Mouse (Mus musculus): ENCODE results near the gene Nudt9. TPM values are rescaled to one million over a fixed set of nuclear protein-coding genes. Genes with fewer than 3 reads are reported as not detected.

Nudt9 gene
- total and polyA plus RNA-seq, 3 experiments: 61.9 to 116 (median 66.7) TPM

- no peak for ATAC-seq (ENCODE audit: extremely low read depth, insufficient number of reproducible peaks, low FRiP score, poor library complexity, severe bottlenecking)
- TF ChIP-seq GATA2 (IDR thresholded peaks at IDR 0.05; ENCODE audit: borderline replicate concordance, low read depth, low read length): no peak
- Histone ChIP-seq H3K9me3 (replicated peaks) (peaks cover 5% of the 10 kb centered on the region; the same call in 1 of the 2 replicates), H3K4me3 (ENCODE audit: low read depth, low read length) (no peak overlapping the region), H3K36me3 (replicated peaks) (no peaks in the 10 kb centered on the region), H3K27me3 (ENCODE audit: insufficient read depth, low read length) (no peaks in the 10 kb centered on the region), H3K4me1 (ENCODE audit: insufficient read depth, low read depth, low read length) (no peaks in the 10 kb centered on the region)
- no peak for DNase-seq (ENCODE audit: low spot score)
Measured at GRCm38 (mm10) chr5:104101678-104102531, 55.8 kb downstream of the Nudt9 start.

- DNase-seq (ENCODE audit: low spot score): no peak
- no peak overlapping the region for H3K4me3 ChIP-seq (ENCODE audit: low read depth, low read length)
- TF ChIP-seq GATA2 (IDR thresholded peaks at IDR 0.05; ENCODE audit: borderline replicate concordance, low read depth, low read length) (no peak), TAL1 (conservative IDR thresholded peaks at IDR 0.05; ENCODE audit: low read depth, low read length) (no peak), GATA1 (IDR thresholded peaks at IDR 0.05; ENCODE audit: borderline replicate concordance, low read length) (no peak), POLR2AphosphoS5 (IDR thresholded peaks at IDR 0.05; ENCODE audit: insufficient replicate concordance, low read depth, low read length) (no peak), CTCF (IDR thresholded peaks at IDR 0.05; ENCODE audit: low read depth, low read length) (no peak)
- H3K4me1 ChIP-seq (ENCODE audit: insufficient read depth, low read depth, low read length): no peaks in the 10 kb centered on the region
- no peaks in the 10 kb centered on the region for H3K36me3 ChIP-seq (replicated peaks)
- peaks cover 5% of the 10 kb centered on the region; the same call in 1 of the 2 replicates for H3K9me3 ChIP-seq (replicated peaks)
- ATAC-seq (ENCODE audit: extremely low read depth, insufficient number of reproducible peaks, low FRiP score, poor library complexity, severe bottlenecking): no peak
- H3K27me3 ChIP-seq (ENCODE audit: insufficient read depth, low read length): no peaks in the 10 kb centered on the region
Measured at GRCm38 (mm10) chr5:104103171-104103570, 57.1 kb downstream of the Nudt9 start.

GRCm38 (mm10) chr5:104104111-104104510 lies 58.0 kb downstream of the Nudt9 start:
- H3K36me3 ChIP-seq (replicated peaks): no peaks in the 10 kb centered on the region
- peaks cover 5% of the 10 kb centered on the region; the same call in 1 of the 2 replicates for H3K9me3 ChIP-seq (replicated peaks)
- H3K27me3 ChIP-seq (ENCODE audit: insufficient read depth, low read length): no peaks in the 10 kb centered on the region
- no peaks in the 10 kb centered on the region for H3K4me1 ChIP-seq (ENCODE audit: insufficient read depth, low read depth, low read length)
- DNase-seq (ENCODE audit: low spot score): no peak
- ATAC-seq (ENCODE audit: extremely low read depth, insufficient number of reproducible peaks, low FRiP score, poor library complexity, severe bottlenecking): no peak
- H3K4me3 ChIP-seq (ENCODE audit: low read depth, low read length): no peak overlapping the region
- TF ChIP-seq POLR2AphosphoS5 (IDR thresholded peaks at IDR 0.05; ENCODE audit: insufficient replicate concordance, low read depth, low read length) (no peak), GATA1 (IDR thresholded peaks at IDR 0.05; ENCODE audit: borderline replicate concordance, low read length) (no peak), GATA2 (IDR thresholded peaks at IDR 0.05; ENCODE audit: borderline replicate concordance, low read depth, low read length) (no peak), CTCF (IDR thresholded peaks at IDR 0.05; ENCODE audit: low read depth, low read length) (no peak)

- DNase-seq (ENCODE audit: low spot score) (no peak), ATAC-seq (ENCODE audit: extremely low read depth, insufficient number of reproducible peaks, low FRiP score, poor library complexity, severe bottlenecking) (no peak)
- Histone ChIP-seq H3K9me3 (replicated peaks) (no peaks in the 10 kb centered on the region), H3K4me1 (ENCODE audit: insufficient read depth, low read depth, low read length) (no peaks in the 10 kb centered on the region), H3K27me3 (ENCODE audit: insufficient read depth, low read length) (no peaks in the 10 kb centered on the region), H3K36me3 (replicated peaks) (no peaks in the 10 kb centered on the region), H3K4me3 (ENCODE audit: low read depth, low read length) (no peak overlapping the region)
- TF ChIP-seq TAL1 (conservative IDR thresholded peaks at IDR 0.05; ENCODE audit: low read depth, low read length): no peak
- TF ChIP-seq POLR2AphosphoS5 (IDR thresholded peaks at IDR 0.05; ENCODE audit: insufficient replicate concordance, low read depth, low read length): no peak
- no peak for TF ChIP-seq GATA2 (IDR thresholded peaks at IDR 0.05; ENCODE audit: borderline replicate concordance, low read depth, low read length)
- TF ChIP-seq GATA1 (IDR thresholded peaks at IDR 0.05; ENCODE audit: borderline replicate concordance, low read length): no peak
- TF ChIP-seq CTCF (IDR thresholded peaks at IDR 0.05; ENCODE audit: low read depth, low read length): no peak
Measured at GRCm38 (mm10) chr5:104108127-104108875, 62.2 kb downstream of the Nudt9 start.

- no peak for DNase-seq (ENCODE audit: low spot score)
- TF ChIP-seq GATA2 (IDR thresholded peaks at IDR 0.05; ENCODE audit: borderline replicate concordance, low read depth, low read length): no peak
- TF ChIP-seq POLR2AphosphoS5 (IDR thresholded peaks at IDR 0.05; ENCODE audit: insufficient replicate concordance, low read depth, low read length): no peak
- no peak for TF ChIP-seq GATA1 (IDR thresholded peaks at IDR 0.05; ENCODE audit: borderline replicate concordance, low read length)
- no peak for TF ChIP-seq CTCF (IDR thresholded peaks at IDR 0.05; ENCODE audit: low read depth, low read length)
- TF ChIP-seq TAL1 (conservative IDR thresholded peaks at IDR 0.05; ENCODE audit: low read depth, low read length): no peak
- no peak for ATAC-seq (ENCODE audit: extremely low read depth, insufficient number of reproducible peaks, low FRiP score, poor library complexity, severe bottlenecking)
- H3K27me3 ChIP-seq (ENCODE audit: insufficient read depth, low read length): no peaks in the 10 kb centered on the region
- no peaks in the 10 kb centered on the region for H3K36me3 ChIP-seq (replicated peaks)
- H3K4me3 ChIP-seq (ENCODE audit: low read depth, low read length): no peak overlapping the region
- H3K4me1 ChIP-seq (ENCODE audit: insufficient read depth, low read depth, low read length): no peaks in the 10 kb centered on the region
- H3K9me3 ChIP-seq (replicated peaks): peaks cover 4% of the 10 kb centered on the region; the same call in 1 of the 2 replicates
Measured at GRCm38 (mm10) chr5:104108879-104109369, 62.8 kb downstream of the Nudt9 start.

GRCm38 (mm10) chr5:104109516-104109915 lies 63.4 kb downstream of the Nudt9 start:
- Histone ChIP-seq H3K4me1 (ENCODE audit: insufficient read depth, low read depth, low read length) (no peaks in the 10 kb centered on the region), H3K27me3 (ENCODE audit: insufficient read depth, low read length) (no peaks in the 10 kb centered on the region), H3K9me3 (replicated peaks) (peaks cover 4% of the 10 kb centered on the region; the same call in 1 of the 2 replicates), H3K4me3 (ENCODE audit: low read depth, low read length) (no peak overlapping the region), H3K36me3 (replicated peaks) (no peaks in the 10 kb centered on the region)
- ATAC-seq (ENCODE audit: extremely low read depth, insufficient number of reproducible peaks, low FRiP score, poor library complexity, severe bottlenecking): no peak
- no peak for TF ChIP-seq POLR2AphosphoS5 (IDR thresholded peaks at IDR 0.05; ENCODE audit: insufficient replicate concordance, low read depth, low read length)
- no peak for TF ChIP-seq TAL1 (conservative IDR thresholded peaks at IDR 0.05; ENCODE audit: low read depth, low read length)
- TF ChIP-seq CTCF (IDR thresholded peaks at IDR 0.05; ENCODE audit: low read depth, low read length): no peak
- no peak for TF ChIP-seq GATA1 (IDR thresholded peaks at IDR 0.05; ENCODE audit: borderline replicate concordance, low read length)
- TF ChIP-seq GATA2 (IDR thresholded peaks at IDR 0.05; ENCODE audit: borderline replicate concordance, low read depth, low read length): no peak
- no peak for DNase-seq (ENCODE audit: low spot score)
